Mouse (Mus musculus) sigmoid colon, adult 10 weeks (tissue): ENCODE results near the gene Gm26965. TPM values are rescaled to one million over a fixed set of nuclear protein-coding genes. Genes with fewer than 3 reads are reported as not detected.

Experiments
- polyA plus RNA-seq: library from polyadenylated mRNA; stranded (reverse); fragments of 350-450 nt; fragmentation: Illumina TruSeq; extraction: RNeasy Lipid Tissue Mini Kit (QIAGEN cat#74804); gene quantifications from one replicate; pipeline ENCODE4 v1.2.3, GENCODE M21; 2014; ENCODE audit warnings: low read depth, low replicate concordance

Gm26965 gene
- not detected for polyA plus RNA-seq

DNA sequence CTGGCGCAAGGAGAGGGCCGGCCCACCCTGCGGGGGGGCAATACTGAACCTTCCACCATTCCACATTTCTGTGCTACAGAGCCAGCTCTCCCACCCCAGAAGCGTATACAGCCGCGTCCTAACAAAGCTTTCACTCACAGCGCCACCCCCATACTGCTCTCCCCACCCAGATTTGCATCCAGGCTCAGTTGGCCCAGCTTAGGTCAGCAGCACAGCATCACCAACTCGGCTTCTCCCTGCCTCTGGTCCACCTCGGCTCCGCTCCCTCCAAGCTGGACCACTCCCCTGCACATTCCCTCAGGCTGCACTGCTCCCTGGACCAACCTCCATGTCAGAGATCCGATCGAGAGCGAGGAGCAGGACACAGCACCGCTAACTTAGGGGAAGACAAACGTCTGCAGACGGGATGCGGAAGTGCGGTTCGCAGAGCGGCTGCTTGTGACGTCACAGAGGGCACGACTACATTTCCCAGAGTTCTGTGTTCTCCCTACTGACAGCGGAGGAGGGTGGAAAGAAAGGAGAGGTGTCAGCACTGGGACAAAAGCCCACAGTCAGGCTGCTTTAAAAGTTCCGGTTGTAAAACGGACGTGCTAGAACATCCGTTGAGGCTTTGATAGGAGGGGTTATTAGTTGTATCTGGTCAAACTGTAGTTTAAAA is at the start of gene Gm26965, which contains the start of gene Zfp87:
Gene Gm26965, minus strand, starts transcription at position 399 of the 658 bp plus-strand sequence.
Gene Zfp87, minus strand, starts transcription at position 425 of the 658 bp plus-strand sequence.

DNA sequence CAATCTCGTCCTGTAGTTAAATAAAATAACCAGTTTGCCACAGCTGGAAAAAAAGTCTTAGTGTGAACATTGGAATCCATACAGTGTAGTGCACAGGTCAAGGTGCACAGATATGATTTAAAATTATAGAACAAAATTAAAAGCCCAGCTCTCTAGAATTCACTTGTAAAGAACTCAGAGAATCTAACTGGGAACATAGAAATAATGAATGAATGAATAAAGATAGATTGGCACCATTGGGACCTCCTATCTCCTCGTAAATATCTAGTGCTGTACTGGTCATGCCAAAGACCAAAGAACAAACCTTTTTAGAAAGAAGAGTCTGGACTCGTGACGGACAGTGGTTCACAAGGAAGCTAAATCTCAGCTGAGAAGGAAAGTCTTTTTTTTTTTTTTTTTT is 27.8 kb upstream of the Gm26965 start, which contains the start of gene Zfp748:
Gene Zfp748, minus strand, starts transcription at position 101 of the 400 bp plus-strand sequence.

GRCm38 (mm10) chr13:67500084-67500719 is 25.7 kb downstream of the Gm26965 start, which contains the start of gene Zfp58:
Zfp58 (minus strand) TSS chr13:67500555.

DNA sequence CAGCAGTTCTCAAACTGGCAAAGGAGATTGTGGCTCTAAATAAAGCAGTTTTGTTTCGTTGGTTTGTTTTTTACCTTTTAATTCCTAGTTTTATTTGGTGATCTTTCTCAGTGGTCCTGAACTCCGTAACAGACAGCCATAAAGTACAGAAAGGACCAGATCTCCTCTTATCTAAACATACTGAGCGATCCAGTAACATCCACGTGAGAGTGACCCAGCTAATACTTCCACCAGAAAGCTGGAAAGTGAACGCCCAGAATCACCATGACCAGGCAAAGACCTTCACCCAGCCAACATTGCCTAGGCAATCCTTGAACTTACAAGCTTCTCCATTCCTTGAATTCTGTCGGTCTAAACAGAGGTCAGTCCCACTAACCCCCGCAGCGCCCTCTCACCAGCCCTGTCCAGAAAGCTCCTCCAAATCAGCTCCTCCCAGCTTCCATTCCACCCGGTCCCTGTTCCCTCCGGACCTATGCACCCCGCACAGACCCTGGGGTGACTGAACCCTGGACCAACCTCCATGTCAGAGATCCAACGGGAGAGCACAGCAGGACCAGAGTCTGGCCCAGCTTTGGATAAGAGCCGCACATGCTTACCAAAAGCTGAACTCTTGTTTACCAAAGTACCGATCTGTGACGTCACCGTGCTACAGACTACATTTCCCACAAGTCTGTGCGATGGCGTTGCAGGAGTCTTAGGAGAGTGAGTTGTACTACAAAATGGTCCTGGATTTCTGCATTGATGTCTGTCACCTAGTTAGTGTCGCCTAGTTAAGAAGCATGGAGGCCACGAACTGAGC is 42.1 kb downstream of the Gm26965 start, which contains the start of gene Zfp874b:
Gene Zfp874b, minus strand, starts transcription at position 634 of the 799 bp plus-strand sequence.

DNA sequence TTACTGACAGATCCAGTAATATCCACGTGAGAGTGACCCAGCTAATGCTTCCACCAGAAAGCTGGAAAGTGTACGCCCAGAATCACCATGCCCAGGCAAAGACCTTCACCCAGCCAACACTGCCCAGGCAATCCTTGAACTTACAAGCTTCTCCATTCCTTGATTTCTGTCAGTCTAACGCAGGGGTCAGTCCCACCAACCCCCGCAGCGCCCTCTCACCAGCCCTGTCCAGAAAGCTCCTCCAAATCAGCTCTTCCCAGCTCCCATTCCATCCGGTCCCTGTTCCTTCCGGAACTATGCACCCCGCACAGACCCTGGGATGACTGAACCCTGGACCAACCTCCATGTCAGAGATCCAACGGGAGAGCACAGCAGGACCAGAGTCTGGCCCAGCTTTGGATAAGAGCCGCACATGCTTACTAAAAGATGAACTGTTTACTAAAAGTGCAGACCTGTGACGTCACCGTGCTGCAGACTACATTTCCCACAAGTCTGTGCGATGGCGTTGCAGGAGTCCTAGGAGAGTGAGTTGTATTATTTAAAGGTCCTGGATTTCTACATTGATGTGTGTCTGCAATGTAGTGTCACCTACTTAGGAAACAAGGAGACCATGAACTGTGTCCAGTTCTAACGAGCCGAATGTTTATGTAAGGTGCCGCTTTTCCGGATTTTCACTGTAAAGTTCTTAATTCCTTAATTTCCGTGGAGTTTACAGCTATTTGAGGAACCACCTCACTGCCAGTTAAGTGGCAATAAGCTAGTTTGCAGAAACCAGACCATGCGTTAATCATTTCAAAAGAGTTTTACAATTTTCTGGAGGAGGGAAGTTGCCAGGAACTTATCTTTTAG is 74.6 kb downstream of the Gm26965 start, which contains the start of gene Zfp874a:
Gene Zfp874a, minus strand, starts transcription at position 453 of the 849 bp plus-strand sequence.

Other genes with a start within 250 kb of the Gm26965 start
- gene Zfp458, start 247.7 kb downstream of the Gm26965 start, polyA plus RNA-seq = 11.1 TPM
- 2.4 TPM for gene Zfp457, start 219.7 kb downstream of the Gm26965 start, polyA plus RNA-seq
- 42.2 TPM for gene Zfp595, start 193.6 kb downstream of the Gm26965 start, polyA plus RNA-seq
- 1.4 TPM for gene Gm28044, start 165.6 kb downstream of the Gm26965 start, polyA plus RNA-seq
- gene Zfp953, start 165.5 kb downstream of the Gm26965 start, polyA plus RNA-seq = 27.4 TPM
- gene Gm28041, start 150.4 kb downstream of the Gm26965 start, polyA plus RNA-seq = 2.2 TPM
- 16.1 TPM for gene Zfp456, start 150.3 kb downstream of the Gm26965 start, polyA plus RNA-seq
- 49.9 TPM for gene Zfp429, start 126.3 kb downstream of the Gm26965 start, polyA plus RNA-seq
- gene Zfp459, start 104.7 kb downstream of the Gm26965 start, polyA plus RNA-seq = 8.2 TPM
- gene Zfp874a, start 74.5 kb downstream of the Gm26965 start, polyA plus RNA-seq = 69.4 TPM
- 55.0 TPM for gene Zfp874b, start 41.9 kb downstream of the Gm26965 start, polyA plus RNA-seq
- gene Zfp58, start 25.6 kb downstream of the Gm26965 start, polyA plus RNA-seq = 38.5 TPM
- gene Zfp87, start within 50 bp of the Gm26965 start, polyA plus RNA-seq = 28.9 TPM
- gene Zfp748, start 27.7 kb upstream of the Gm26965 start, polyA plus RNA-seq = 36.7 TPM
- 56.4 TPM for gene Zfp729b, start 83.6 kb upstream of the Gm26965 start, polyA plus RNA-seq
- gene Gm49345, start 111.6 kb upstream of the Gm26965 start, polyA plus RNA-seq = not detected
- gene Zfp729a, start 111.6 kb upstream of the Gm26965 start, polyA plus RNA-seq = 53.6 TPM
- gene Zfp738, start 160.9 kb upstream of the Gm26965 start, polyA plus RNA-seq = 23.0 TPM
- 43.7 TPM for gene Zfp65, start 203.0 kb upstream of the Gm26965 start, polyA plus RNA-seq
- 20.4 TPM for gene Zfp85, start 229.1 kb upstream of the Gm26965 start, polyA plus RNA-seq